In the genomic region with DNA sequence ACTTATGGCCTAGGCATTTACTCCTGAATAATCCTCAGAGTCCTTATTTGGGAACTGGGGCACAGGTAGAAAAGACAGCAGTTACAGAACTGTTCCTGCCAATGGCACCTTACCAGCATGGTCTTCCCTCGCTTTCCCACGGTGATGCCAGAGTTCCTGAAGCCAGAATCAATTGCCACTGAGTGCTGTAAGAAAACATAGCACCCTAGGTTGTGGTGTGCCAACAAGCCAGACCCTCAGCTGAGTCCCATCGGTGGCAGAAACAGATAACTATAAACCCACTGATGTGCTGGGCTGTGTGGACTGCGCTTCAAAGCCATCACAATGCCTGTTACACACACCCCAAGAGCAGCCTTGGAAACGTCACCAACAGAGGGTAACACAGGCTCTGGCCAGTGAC, we compare ENCODE assay signal across 25 mouse cellular contexts. TPM values are rescaled to one million over a fixed set of nuclear protein-coding genes. Genes with fewer than 3 reads are reported as not detected.
A peak's percentile ranks its signal among the peaks of the same experiment; 100 is the strongest.
DNase-seq lines count a peak whose midpoint lies in the region; ATAC-seq and TF ChIP-seq lines count a peak whose summit lies in the region.
"Had no signal": no experiment of that assay in that cellular context is flagged by ENCODE, and none has a peak within 500 bp of the region (broad histone marks: within the 10 kb centered on the region; RNA-seq: fewer than 3 reads in every experiment).

No protein-coding gene starts in this region.

- WGBS in forebrain, embryonic 11.5 days = 94% methylated on average over 5 of the region's 5 CpGs
- WGBS in forebrain, embryonic 12.5 days = 91% methylated on average over 5 of the region's 5 CpGs
- 92% methylated on average over 5 of the region's 5 CpGs for WGBS in heart, embryonic 10.5 days
- 87% methylated on average over 5 of the region's 5 CpGs for WGBS in heart, embryonic 12.5 days
- WGBS in midbrain, embryonic 11.5 days = 84% methylated on average over 5 of the region's 5 CpGs
- WGBS in midbrain, postnatal 0 days = 91% methylated on average over 5 of the region's 5 CpGs

- no peaks in the 10 kb centered on the region for H3K27me3 ChIP-seq in forebrain, embryonic 11.5 days (ENCODE audit: control insufficient read depth, insufficient read depth, low read length)
- no peaks in the 10 kb centered on the region for H3K27me3 ChIP-seq in forebrain, embryonic 12.5 days
- H3K27me3 ChIP-seq in heart, embryonic 10.5 days (ENCODE audit: insufficient read depth, poor library complexity, severe bottlenecking) = no peaks in the 10 kb centered on the region
- H3K27me3 ChIP-seq in heart, embryonic 12.5 days (replicated peaks) = no peaks in the 10 kb centered on the region
- H3K27me3 ChIP-seq in midbrain, embryonic 11.5 days (ENCODE audit: control insufficient read depth, insufficient read depth, low read length) = no peaks in the 10 kb centered on the region
- H3K27me3 ChIP-seq in midbrain, postnatal 0 days (ENCODE audit: insufficient read depth, low read length) = no peaks in the 10 kb centered on the region
- H3K27me3 ChIP-seq: CH12.LX; embryonic facial prominence, embryonic 12.5 days; forebrain, embryonic 13.5 days; forebrain, embryonic 15.5 days; Patski had no signal

- H3K4me1 ChIP-seq in forebrain, embryonic 11.5 days (replicated peaks; ENCODE audit: control insufficient read depth, insufficient read depth, low read length) = no peaks in the 10 kb centered on the region
- no peaks in the 10 kb centered on the region for H3K4me1 ChIP-seq in forebrain, embryonic 12.5 days
- no peaks in the 10 kb centered on the region for H3K4me1 ChIP-seq in heart, embryonic 10.5 days
- H3K4me1 ChIP-seq in heart, embryonic 12.5 days (replicated peaks) = no peaks in the 10 kb centered on the region
- H3K4me1 ChIP-seq in midbrain, embryonic 11.5 days (ENCODE audit: control insufficient read depth, insufficient read depth, low read length) = no peaks in the 10 kb centered on the region
- H3K4me1 ChIP-seq in midbrain, postnatal 0 days (ENCODE audit: insufficient read depth, low read length) = no peaks in the 10 kb centered on the region
- H3K4me1 ChIP-seq: embryonic facial prominence, embryonic 10.5 days; embryonic facial prominence, embryonic 12.5 days; forebrain, embryonic 13.5 days; forebrain, embryonic 15.5 days had no signal

- no peak for ATAC-seq in forebrain, embryonic 11.5 days (replicated peaks; ENCODE audit: low FRiP score)
- no peak for ATAC-seq in forebrain, embryonic 12.5 days (ENCODE audit: low FRiP score)
- ATAC-seq in heart, embryonic 12.5 days (ENCODE audit: insufficient number of reproducible peaks, low FRiP score) = no peak
- ATAC-seq in midbrain, embryonic 11.5 days (ENCODE audit: low FRiP score) = no peak
- ATAC-seq in midbrain, postnatal 0 days (ENCODE audit: low FRiP score) = no peak
- ATAC-seq: activated CD4-positive, CD25-positive, alpha-beta regulatory T cell, adult 4 months; CD4-positive, CD25-positive, alpha-beta regulatory T cell, adult 4 months; forebrain, embryonic 13.5 days; forebrain, embryonic 15.5 days; forebrain, postnatal 0 days; Patski had no signal

- no peak overlapping the region for H3K4me3 ChIP-seq in forebrain, embryonic 11.5 days (ENCODE audit: low read depth, low read length)
- no peak overlapping the region for H3K4me3 ChIP-seq in forebrain, embryonic 12.5 days (replicated peaks)
- no peak overlapping the region for H3K4me3 ChIP-seq in heart, embryonic 10.5 days
- no peak overlapping the region for H3K4me3 ChIP-seq in heart, embryonic 12.5 days
- H3K4me3 ChIP-seq in midbrain, embryonic 11.5 days (ENCODE audit: low read depth, low read length) = no peak overlapping the region
- no peak overlapping the region for H3K4me3 ChIP-seq in midbrain, postnatal 0 days (ENCODE audit: low read depth, low read length)
- H3K4me3 ChIP-seq: embryonic facial prominence, embryonic 10.5 days; embryonic facial prominence, embryonic 12.5 days; forebrain, embryonic 13.5 days; forebrain, embryonic 15.5 days had no signal

- H3K9me3 ChIP-seq in forebrain, embryonic 11.5 days (ENCODE audit: control insufficient read depth, low read length) = no peaks in the 10 kb centered on the region
- no peaks in the 10 kb centered on the region for H3K9me3 ChIP-seq in forebrain, embryonic 12.5 days
- no peaks in the 10 kb centered on the region for H3K9me3 ChIP-seq in heart, embryonic 10.5 days
- no peaks in the 10 kb centered on the region for H3K9me3 ChIP-seq in heart, embryonic 12.5 days (replicated peaks)
- H3K9me3 ChIP-seq in midbrain, embryonic 11.5 days (ENCODE audit: control insufficient read depth, low read length) = no peaks in the 10 kb centered on the region
- no peaks in the 10 kb centered on the region for H3K9me3 ChIP-seq in midbrain, postnatal 0 days (ENCODE audit: low read length)
- H3K9me3 ChIP-seq: embryonic facial prominence, embryonic 10.5 days; embryonic facial prominence, embryonic 12.5 days; forebrain, embryonic 13.5 days; forebrain, embryonic 15.5 days; G1E had no signal

- H3K27ac ChIP-seq in forebrain, embryonic 11.5 days (ENCODE audit: low read depth, low read length) = no peak overlapping the region
- no peak overlapping the region for H3K27ac ChIP-seq in forebrain, embryonic 12.5 days
- no peak overlapping the region for H3K27ac ChIP-seq in heart, embryonic 10.5 days
- H3K27ac ChIP-seq in heart, embryonic 12.5 days (ENCODE audit: poor library complexity, severe bottlenecking) = no peak overlapping the region
- H3K27ac ChIP-seq in midbrain, embryonic 11.5 days (ENCODE audit: low read depth, low read length) = no peak overlapping the region
- H3K27ac ChIP-seq in midbrain, postnatal 0 days (ENCODE audit: low read depth, low read length) = no peak overlapping the region
- H3K27ac ChIP-seq: embryonic facial prominence, embryonic 10.5 days; embryonic facial prominence, embryonic 12.5 days; forebrain, embryonic 13.5 days; forebrain, embryonic 15.5 days had no signal

- H3K9ac ChIP-seq in forebrain, embryonic 11.5 days (ENCODE audit: low read length) = no peak overlapping the region
- H3K9ac ChIP-seq in forebrain, embryonic 12.5 days = no peak overlapping the region
- no peak overlapping the region for H3K9ac ChIP-seq in heart, embryonic 12.5 days
- no peak overlapping the region for H3K9ac ChIP-seq in midbrain, embryonic 11.5 days (ENCODE audit: low read length)
- H3K9ac ChIP-seq in midbrain, postnatal 0 days (replicated peaks; ENCODE audit: low read length, poor library complexity, severe bottlenecking) = no peak overlapping the region
- H3K9ac ChIP-seq: embryonic facial prominence, embryonic 12.5 days; forebrain, embryonic 13.5 days; forebrain, embryonic 15.5 days; forebrain, postnatal 0 days had no signal

- no peak for TF ChIP-seq CTCF in midbrain, postnatal 0 days (IDR thresholded peaks at IDR 0.05)

- H3K4me2 ChIP-seq in forebrain, embryonic 11.5 days (ENCODE audit: low read depth, low read length, severe bottlenecking) = no peak overlapping the region
- no peak overlapping the region for H3K4me2 ChIP-seq in forebrain, embryonic 12.5 days
- H3K4me2 ChIP-seq in heart, embryonic 12.5 days = no peak overlapping the region
- H3K4me2 ChIP-seq in midbrain, embryonic 11.5 days = no peak overlapping the region
- no peak overlapping the region for H3K4me2 ChIP-seq in midbrain, postnatal 0 days (ENCODE audit: low read depth, low read length, poor library complexity, severe bottlenecking)
- H3K4me2 ChIP-seq: embryonic facial prominence, embryonic 12.5 days; forebrain, embryonic 13.5 days; forebrain, embryonic 15.5 days had no signal

- peaks cover 2% of the 10 kb centered on the region; the same call in 1 of the 2 replicates for H3K36me3 ChIP-seq in forebrain, embryonic 11.5 days (ENCODE audit: control insufficient read depth, insufficient read depth, low read length)
- peaks cover 71% of the 10 kb centered on the region for H3K36me3 ChIP-seq in forebrain, embryonic 12.5 days (replicated peaks)
- peaks cover 80% of the 10 kb centered on the region for H3K36me3 ChIP-seq in heart, embryonic 10.5 days
- peaks cover 74% of the 10 kb centered on the region for H3K36me3 ChIP-seq in heart, embryonic 12.5 days
- peaks cover 4% of the 10 kb centered on the region; the same call in 1 of the 2 replicates for H3K36me3 ChIP-seq in midbrain, embryonic 11.5 days (ENCODE audit: control insufficient read depth, insufficient read depth, low read length)
- H3K36me3 ChIP-seq in midbrain, postnatal 0 days (ENCODE audit: insufficient read depth, low read length) = peaks cover 51% of the 10 kb centered on the region

- peak; percentile 8 for DNase-seq in forebrain, embryonic 11.5 days (ENCODE audit: low spot score)
- peak; percentile 56 for DNase-seq in heart, embryonic 10.5 days (ENCODE audit: low spot score)
- peak; percentile 45 for DNase-seq in midbrain, embryonic 11.5 days (ENCODE audit: low spot score, missing footprints)
- DNase-seq in midbrain, postnatal 0 days (ENCODE audit: low spot score) = no peak
- DNase-seq: adrenal gland, adult 8-10 months; adrenal gland, postnatal 14 days; adrenal gland, postnatal 36 days; B cell, adult 2 months; cerebellum, adult 11-12 months; cerebellum, adult 2 months; cerebellum, adult 9-10 months; cerebellum, postnatal 10 days; cerebellum, postnatal 25 days; forebrain, postnatal 0 days had no signal

RNA-seq across cellular contexts. Expression of a gene that starts 5.5 kb away (rescaled TPM):
- polyA plus RNA-seq in forebrain, embryonic 11.5 days (2014; fragmentation: Nextera tagmentation; extraction: Ambion mirVana) = 20.5 and 20.6 TPM in 2 replicates
- 16.4 and 16.8 TPM in 2 replicates for polyA plus RNA-seq in forebrain, embryonic 12.5 days (2016; fragmentation: Nextera tagmentation; extraction: Ambion mirVana)
- polyA plus RNA-seq in heart, embryonic 10.5 days (2016; fragmentation: Nextera tagmentation; extraction: Ambion mirVana) = 13.2 and 15.2 TPM in 2 replicates
- 10.5 and 12.1 TPM in 2 replicates for polyA plus RNA-seq in heart, embryonic 12.5 days (2016; fragmentation: Nextera tagmentation; extraction: Ambion mirVana)
- 18.6 and 21.2 TPM in 2 replicates for polyA plus RNA-seq in midbrain, embryonic 11.5 days (2014; fragmentation: Nextera tagmentation; extraction: Ambion mirVana)
- 12.0 and 12.6 TPM in 2 replicates for total RNA-seq in midbrain, postnatal 0 days (2014; rRNA removed)
- 12.3 and 13.9 TPM in 2 replicates for polyA plus RNA-seq in midbrain, postnatal 0 days (2015; fragmentation: Nextera tagmentation; extraction: Ambion mirVana)

RNA-seq across cellular contexts. Expression of a gene that starts 5.9 kb away (rescaled TPM):
- polyA plus RNA-seq in forebrain, embryonic 11.5 days (2014; fragmentation: Nextera tagmentation; extraction: Ambion mirVana) = 20.5 and 21.5 TPM in 2 replicates
- 14.7 and 18.9 TPM in 2 replicates for polyA plus RNA-seq in forebrain, embryonic 12.5 days (2016; fragmentation: Nextera tagmentation; extraction: Ambion mirVana)
- 14.6 and 18.2 TPM in 2 replicates for polyA plus RNA-seq in heart, embryonic 10.5 days (2016; fragmentation: Nextera tagmentation; extraction: Ambion mirVana)
- polyA plus RNA-seq in heart, embryonic 12.5 days (2016; fragmentation: Nextera tagmentation; extraction: Ambion mirVana) = 7.8 and 9.0 TPM in 2 replicates
- 18.4 and 19.0 TPM in 2 replicates for polyA plus RNA-seq in midbrain, embryonic 11.5 days (2014; fragmentation: Nextera tagmentation; extraction: Ambion mirVana)
- 6.3 and 10.2 TPM in 2 replicates for total RNA-seq in midbrain, postnatal 0 days (2014; rRNA removed)
- polyA plus RNA-seq in midbrain, postnatal 0 days (2015; fragmentation: Nextera tagmentation; extraction: Ambion mirVana) = 9.9 and 10.7 TPM in 2 replicates
